Mouse (Mus musculus) retina, adult 2 months (tissue): Measurements from ENCODE around the gene Ing5.
"Not testable (repeated sequence)": the region's sequence is repeated elsewhere in the genome, so short reads cannot be mapped to it uniquely, and the experiment has no call there.

Experiments used
- DNase-seq: peaks from one replicate; pipeline ENCODE4 v3.0.0-alpha.2; 2012; ENCODE audit warnings: low read depth, low spot score

Ing5 gene

DNA sequence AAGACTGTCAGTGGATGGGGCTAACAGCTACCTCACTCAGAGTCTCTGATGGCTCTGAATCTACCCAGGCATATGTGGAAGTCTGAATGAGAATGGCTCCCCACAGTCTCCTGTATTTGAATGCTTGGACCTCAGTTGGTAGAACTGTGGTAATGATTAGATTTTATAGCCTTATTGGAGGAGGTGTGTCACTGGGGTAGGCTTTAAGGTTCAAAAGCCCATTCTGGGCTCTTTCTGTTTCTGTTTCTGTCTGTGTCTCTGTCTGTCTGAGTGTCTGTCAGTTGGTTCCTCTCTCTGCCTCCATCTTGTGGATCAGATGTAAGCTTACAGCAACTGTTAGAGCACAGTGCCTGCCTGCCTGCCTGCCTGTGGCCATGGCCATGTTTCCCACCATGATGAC lies 55.9 kb downstream of the Ing5 start:
- DNase-seq, result no peak

DNA sequence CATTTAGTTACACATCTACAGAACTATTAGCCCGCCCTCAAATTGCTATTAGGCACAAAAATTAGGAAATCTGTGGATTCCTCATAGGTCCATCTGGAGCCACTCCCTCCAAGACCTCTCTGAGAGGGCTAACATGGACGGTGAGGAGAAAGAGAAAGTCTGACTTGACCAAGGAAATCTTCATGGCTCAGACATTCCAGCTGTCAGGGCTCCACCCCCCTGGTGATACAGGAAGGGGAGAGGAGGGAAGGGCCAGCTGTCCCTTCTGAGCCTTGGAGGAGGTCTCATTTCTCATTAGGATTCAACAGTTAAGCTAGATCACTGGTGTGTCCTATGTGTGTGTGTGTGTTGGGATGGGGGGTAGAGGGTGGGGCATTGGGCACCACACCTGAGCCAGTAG lies 57.3 kb downstream of the Ing5 start, which contains the start of gene Gal3st2:
Gene Gal3st2 (plus strand): TSS at position 259 of the 400 bp plus-strand sequence.
- not testable (repeated sequence) for DNase-seq
